Mouse (Mus musculus) neural tube, embryonic 10.5 days (tissue): Measurements from ENCODE around the gene Gm15023.
A peak's percentile ranks its signal among the peaks of the same experiment; 100 is the strongest.
"Not testable (repeated sequence)": the region's sequence is repeated elsewhere in the genome, so short reads cannot be mapped to it uniquely, and the experiment has no call there.

ENCODE experiments used
- DNase-seq: peaks from one replicate; pipeline ENCODE4 v3.0.0-alpha.2; 2017; ENCODE audit warnings: low spot score; ENCODE audit errors: extremely low spot score

Gene Gm15023

DNA sequence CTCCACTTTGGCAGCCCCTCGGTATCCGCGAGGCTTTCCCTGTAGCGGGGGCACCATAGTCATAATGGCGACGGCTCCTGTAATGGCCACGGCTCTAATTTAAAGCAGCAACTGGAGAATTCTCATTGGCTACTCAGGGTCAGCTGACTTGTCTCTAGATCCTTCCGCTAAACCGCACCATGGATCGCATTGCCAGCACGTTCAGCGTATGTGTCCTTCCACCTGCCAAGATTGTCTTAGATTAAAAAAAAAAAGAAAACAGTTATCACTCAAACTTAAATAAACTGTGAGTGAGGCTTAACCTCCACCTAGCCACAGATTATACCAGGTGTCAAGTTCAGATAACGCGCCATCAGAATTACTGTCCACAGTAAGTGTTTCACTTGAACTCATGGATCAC, at the start of gene Gm15023:
TSS of gene Gm15023 (minus strand) at position 101 of the 400 bp plus-strand sequence.
- not testable (repeated sequence) for DNase-seq

DNA sequence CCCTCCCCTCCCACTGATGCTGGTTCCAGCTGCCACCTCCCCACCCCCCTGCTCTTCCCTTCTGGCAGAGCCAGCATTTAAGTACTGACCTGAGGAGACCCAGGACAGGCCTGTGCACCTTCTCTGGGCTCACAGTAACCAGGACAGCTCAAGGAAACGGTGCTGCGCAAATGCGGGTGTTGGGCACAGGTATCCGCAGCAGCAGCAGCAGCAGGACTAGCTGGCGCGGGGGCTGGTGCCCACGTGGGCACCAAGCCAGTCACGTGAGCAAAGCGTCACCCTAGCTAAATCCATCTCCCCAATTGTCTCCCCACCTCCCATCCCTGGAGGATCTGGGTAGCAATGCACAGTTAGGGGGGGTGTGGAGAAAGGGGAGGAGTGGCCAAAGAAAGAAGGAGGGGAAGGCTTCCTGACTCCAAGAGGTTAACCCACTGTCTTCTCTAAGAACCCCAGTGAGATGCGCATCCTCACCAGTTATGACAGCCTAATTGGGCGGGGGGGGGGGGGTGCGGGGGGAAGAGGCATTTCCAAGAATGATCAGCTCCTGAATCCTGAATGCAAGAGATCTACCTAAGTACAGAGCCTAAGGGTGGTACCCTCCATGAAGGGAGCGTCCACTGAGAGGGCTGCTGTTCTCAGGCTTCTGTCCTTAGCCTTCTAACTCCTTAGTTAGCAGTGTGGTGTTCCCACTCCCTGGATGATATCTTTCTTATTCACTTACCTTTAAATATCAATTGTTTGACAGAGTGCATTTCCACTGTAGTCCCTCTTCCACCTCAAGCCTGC, 33.2 kb upstream of the Gm15023 start, which contains the start of gene Tceal6:
TSS of gene Tceal6 (minus strand) at position 252 of the 786 bp plus-strand sequence.
- DNase-seq: peak; percentile 14

DNA sequence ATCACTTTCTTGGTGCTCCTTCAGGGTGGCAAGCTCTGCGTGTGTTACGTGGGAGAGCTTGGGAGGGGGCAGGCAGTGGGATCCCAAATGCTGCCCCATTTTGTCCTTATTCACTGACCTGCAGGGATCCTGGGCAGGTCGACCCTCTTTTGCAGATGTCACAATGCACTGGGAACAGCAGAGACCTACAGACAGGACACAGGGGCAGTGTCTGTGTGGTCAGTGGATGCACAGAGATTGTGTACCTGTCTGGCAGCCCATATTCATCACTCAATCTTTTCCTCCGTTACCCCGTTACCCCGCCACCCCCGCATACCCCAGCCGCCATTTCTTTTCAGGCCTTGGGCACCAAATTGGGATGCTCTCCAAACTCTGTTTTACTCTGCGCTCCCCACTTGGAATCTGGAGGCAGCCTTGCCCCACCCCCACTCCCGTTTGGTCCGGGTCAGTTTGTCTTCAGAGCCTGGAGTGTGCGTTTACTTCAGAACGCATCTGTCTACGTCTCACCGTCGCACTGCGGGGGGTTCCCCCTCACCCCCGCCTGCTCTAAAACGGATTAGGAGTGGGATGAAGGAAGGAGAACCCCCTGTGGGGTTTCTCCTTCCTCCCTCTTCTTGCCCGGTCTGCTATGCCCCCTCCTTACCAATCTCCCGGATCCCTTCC, 32.5 kb upstream of the Gm15023 start:
- DNase-seq: not testable (repeated sequence)

DNA sequence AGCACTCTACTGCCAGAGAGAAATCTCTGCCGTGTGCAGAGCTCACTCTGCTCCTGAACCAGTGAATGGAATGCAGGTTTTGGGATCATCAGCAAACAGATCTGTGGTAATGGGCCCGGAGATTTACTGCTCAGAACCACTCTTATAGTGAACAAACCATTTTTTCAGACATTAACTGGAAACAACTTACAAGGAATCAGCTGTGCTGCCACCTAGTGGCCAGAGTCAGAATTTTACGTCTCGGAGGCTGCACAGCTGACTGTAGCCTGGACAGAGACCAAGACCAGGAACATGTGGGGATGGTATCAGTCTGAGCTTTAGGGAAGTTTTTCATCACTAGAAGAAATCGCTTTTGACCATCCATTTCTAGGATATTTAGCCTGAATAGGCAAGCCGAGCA, 12.5 kb upstream of the Gm15023 start:
- DNase-seq: not testable (repeated sequence)

DNA sequence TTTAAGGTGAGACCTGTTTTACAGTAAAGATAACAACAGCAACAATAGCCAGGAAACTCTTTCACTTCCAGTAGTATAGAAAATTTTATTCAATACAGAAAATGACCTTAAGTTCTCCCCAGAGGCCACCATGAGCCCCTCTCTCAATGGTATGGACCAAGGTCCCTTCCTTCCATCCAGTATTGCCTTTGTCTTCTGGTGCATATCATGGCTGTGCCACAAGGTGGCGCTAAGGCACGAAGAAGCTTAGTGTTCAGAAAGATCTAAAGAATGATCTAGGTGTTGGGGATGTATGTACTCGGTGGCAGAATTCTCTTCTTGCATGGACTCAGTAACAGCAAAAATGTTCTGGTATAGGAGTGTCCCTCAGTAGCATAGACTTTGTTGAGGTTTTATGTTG, 11.2 kb upstream of the Gm15023 start:
- DNase-seq: not testable (repeated sequence)
